Mouse (Mus musculus) monocyte, adult 5-6 weeks (primary cell): ENCODE results near the gene Lrrk2. TPM values are rescaled to one million over a fixed set of nuclear protein-coding genes. Genes with fewer than 3 reads are reported as not detected.
"Not testable (repeated sequence)": the region's sequence is repeated elsewhere in the genome, so short reads cannot be mapped to it uniquely, and the experiment has no call there.

Experiments used
- ATAC-seq: fragments of 153-309, 156-312 bp; replicated peaks from 2 replicates; pipeline ENCODE4 v1.8.0; 2017; ENCODE audit warnings: mild to moderate bottlenecking; ENCODE audit not compliant: low TSS enrichment, insufficient number of reproducible peaks, severe bottlenecking, poor library complexity, low FRiP score
- total RNA-seq: library from RNA; stranded (forward); fragments of 200-1000, 200-491, 200-594 nt; gene quantifications from 3 replicates; pipeline ENCODE4 v1.2.3, GENCODE M21; 2017

Gene Lrrk2
- total RNA-seq, 1 experiment from 2014 or later: 89.4 TPM

DNA sequence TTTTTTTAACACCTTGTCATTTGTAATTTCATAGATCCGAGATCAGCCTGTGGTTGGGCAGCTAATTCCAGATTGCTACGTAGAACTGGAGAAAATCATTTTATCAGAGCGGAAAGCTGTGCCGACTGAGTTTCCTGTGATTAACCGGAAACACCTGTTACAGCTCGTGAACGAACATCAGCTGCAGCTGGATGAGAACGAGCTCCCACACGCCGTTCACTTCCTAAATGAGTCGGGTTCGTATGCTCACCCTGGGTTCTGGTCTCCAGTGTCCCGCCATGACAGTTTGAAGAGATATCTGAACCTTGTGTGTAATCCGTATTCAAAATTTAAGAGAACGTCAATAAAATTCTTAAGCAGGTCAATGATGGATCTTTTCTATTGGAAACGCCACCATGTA lies 82.8 kb downstream of the Lrrk2 start:
- ATAC-seq: no peak

DNA sequence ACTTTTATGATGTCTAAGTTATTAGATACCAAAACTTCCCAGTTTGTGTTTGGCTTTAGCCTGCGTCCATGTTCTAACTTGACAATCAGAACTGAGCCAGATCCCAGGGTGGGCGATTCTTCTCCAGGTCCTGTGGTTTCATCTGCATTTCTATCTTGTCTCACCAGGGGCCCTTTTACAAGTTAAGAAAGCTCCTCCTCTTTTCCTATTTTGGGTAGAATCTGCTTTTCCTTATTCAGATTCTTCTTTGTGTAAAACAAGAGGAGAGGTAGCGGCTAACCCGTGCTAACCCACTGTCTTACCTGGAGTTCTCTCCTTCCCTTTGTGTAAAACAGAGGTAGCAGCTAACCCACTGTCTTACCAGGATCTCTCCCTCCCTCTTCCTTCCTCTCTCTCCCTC lies 99.1 kb downstream of the Lrrk2 start:
- no peak for ATAC-seq

DNA sequence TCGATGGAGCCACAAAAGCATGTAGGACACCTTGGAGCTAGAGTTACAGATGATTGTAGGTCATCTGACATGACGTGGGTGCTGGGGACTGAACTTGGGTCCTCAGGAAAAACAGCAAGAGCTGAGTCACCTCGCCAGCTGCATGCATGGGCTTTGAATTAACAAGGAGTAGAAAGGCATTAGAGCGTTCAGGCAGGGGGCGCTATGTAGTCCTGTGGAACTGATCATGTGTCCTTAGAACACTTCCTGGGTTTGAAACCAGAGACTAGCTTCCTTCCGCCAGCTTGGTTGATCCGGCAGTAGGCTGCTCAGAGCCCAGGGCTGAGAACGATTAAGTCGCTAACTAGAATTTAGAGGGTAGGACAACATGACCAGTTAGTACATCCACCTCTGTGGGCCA lies 106.2 kb downstream of the Lrrk2 start:
- ATAC-seq: no peak

DNA sequence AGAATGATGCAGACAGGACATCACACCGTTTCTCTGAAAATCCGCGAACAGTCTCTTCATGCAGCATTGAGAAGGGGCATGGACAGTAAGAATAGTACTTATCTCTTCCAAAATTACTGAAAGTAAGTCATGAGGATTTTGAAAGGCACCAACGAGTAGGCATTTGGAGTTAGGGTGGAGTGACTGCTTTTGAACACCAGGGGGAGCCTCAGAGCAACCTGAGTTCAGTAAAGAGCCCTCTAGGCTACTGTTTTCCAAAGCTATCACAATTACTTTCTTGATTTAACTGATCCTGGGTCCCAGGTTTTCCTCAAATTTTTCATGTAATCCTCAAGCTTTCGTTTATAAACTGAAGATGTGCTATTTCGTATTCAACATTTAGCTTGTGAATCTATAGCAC lies 108.2 kb downstream of the Lrrk2 start:
- peak; percentile 59; the same call in 1 of the 2 replicates for ATAC-seq

DNA sequence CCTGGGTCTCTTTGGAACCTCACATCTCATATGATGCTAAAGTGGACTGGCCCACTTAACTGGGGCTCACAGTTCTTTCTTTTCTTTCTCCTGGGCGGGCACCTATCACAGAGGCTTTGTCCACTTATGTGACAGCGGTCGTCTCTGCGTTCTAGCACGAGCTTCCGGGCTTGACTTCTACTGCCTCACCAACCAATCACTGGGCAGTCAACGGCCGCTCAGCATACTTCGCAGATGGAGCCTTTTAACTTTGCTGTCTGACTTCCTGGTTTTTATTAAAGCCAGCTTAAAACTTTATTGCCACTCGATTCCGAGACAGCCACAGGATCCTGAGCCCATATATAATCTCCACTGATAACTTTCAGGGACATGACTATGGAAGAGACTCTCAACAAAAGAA lies 115.4 kb downstream of the Lrrk2 start:
- ATAC-seq: no peak

DNA sequence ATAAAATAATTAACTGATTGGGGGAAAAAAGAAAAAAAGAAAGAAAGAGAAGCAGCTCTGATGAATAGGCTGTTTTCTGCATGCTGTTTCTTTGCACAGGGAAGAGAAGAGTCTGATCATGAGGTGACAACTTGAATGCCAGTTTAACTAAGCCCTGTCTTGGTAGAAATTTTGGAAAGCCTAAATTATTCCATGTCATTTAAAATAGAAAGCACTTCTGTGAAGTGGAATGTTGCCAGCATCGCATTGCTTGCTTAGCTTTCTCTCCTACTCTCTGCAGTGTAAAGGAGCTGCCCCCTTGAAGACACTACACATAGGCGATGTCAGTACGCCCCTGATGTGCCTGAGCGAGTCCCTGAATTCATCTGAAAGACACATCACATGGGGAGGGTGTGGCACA lies 133.5 kb downstream of the Lrrk2 start:
- ATAC-seq: no peak

DNA sequence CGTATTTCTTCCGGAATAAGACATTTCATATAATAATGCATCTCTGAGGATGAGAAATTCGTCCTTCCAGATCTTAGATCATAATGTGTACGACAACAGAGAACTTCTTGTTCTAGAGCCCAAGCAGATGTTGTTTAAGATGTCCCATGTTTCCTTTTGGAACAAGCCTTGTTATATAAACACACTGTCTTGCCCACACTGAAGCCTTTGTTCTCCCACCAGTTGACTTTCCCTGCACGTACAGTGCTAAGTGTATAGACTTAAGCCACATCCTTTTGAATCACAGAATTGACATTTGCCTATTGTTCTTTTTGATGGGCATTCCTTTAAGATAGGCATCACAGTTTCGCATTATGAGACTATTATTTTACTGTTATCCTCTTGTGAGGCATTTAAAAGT lies 162.3 kb downstream of the Lrrk2 start:
- no peak for ATAC-seq

DNA sequence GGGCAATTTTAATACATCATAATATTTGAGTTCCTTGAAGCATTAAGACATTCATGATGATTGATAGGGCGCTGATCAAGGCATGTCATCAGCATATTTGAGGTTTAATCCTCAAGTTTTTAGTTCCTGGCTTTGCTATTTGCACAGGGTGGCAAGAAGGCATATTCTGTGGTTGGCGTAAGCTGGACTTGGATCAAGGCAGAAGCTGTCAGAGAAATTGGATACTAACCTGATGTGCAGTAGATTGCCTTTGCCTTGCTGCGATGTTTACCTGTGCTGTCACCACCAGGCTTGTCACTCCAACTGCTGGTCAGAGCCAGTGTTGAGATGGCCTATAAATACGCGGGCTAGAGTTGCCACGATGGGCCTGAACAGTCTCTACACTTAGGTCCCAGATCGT lies 165.0 kb downstream of the Lrrk2 start, which contains the start of gene Smgc:
Smgc (plus strand) TSS at position 301 of the 400 bp plus-strand sequence.
- ATAC-seq: no peak

DNA sequence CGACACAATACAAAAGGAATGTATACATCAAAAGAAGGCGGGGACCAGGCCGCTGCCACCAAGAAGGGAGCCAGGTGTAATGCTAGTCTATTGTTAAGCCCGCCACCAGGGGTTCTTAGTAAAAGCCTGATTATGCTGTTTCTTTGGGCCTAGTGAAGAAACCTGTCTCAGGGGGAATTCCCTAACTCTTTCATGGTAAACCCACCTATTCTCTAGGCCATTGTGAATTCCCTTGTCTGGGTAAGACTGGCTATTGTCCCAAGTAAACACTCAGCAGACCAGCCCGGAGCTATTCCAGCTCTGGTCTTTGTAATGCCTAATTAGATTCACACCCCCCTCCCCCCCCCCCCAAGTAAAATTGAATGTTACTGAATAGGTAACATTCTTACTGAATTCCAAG lies 191.2 kb downstream of the Lrrk2 start:
- not testable (repeated sequence) for ATAC-seq

Other genes starting within 250 kb of the Lrrk2 start
- gene Slc2a13, start 99.9 kb upstream of the Lrrk2 start, total RNA-seq: not detected in 3 replicates
- not detected in 3 replicates for gene Smgc, start 165.1 kb downstream of the Lrrk2 start, total RNA-seq